Mouse (Mus musculus): ENCODE data around the gene Mapt.
"Not testable (repeated sequence)": the region's sequence is repeated elsewhere in the genome, so short reads cannot be mapped to it uniquely, and the experiment has no call there.

Mapt gene

DNA sequence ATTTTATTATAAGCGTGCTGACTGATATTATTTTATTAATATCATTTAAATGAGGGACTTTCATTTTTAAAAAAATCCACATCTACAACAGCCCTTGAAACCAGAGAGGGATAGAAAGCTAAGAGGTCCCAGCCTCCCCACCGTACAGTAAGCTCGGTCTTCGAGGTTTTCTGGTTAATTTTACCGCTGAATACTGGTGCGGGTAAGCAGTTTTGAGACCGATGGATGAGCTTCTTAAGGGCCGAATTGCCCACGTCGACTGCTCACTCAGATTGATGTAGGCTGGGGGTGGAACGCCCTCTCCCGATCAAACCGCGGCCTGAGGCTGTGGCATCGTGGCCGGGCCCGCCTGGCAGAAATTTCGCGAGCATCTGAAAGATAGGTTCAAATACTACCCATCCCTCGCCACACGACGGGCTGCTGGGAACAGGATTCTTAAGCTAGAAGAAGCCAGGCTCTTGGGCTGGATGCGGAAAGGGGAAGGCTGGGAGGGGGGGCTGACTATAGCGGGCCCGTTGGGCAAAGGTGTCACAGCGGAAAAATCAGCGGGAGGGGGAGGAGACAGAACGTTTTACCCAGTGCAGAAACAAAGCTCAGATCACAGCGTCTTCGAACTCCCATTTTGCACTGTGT is 2.5 kb downstream of the Mapt start:
- DNase-seq: no peak

DNA sequence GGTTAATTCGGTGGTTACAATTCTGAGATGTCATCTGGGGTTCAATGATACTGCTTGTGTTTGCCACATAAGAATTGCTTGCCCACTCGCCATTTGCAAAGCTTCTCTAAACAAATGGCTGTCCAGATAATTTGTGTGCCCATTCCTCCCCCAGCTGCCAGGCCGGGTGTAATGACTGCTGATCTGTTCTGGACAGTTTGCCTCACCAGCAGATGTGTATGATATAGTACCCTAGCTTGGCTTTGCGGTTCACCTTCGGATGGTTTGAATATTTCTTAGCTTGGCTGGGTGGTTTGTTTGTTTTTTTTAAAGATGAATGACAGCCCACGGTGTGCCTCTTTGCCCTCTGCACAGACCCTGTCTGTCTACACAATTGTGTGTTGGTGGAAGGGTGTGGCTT is 3.5 kb downstream of the Mapt start:
- no peak for DNase-seq

DNA sequence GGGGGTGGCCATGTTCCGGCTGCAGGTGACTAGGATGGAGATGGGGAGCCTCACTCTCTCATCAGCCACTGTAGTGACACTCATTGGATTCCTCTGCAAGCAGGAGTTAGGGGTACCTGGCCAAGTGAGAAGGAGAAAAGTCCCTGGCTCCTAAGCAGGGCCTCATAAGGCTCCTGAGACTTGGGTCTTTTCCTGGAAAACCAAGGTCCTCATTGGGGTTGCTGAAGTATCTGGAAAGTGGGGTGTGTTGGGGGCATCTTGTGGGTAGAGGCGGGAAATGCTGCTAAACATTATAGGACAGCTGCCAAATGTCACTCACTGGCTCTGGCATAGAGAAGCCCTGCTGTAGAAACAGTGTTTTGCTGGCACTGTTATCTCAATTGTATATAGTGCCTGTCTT is 4.7 kb downstream of the Mapt start:
- DNase-seq: no peak

DNA sequence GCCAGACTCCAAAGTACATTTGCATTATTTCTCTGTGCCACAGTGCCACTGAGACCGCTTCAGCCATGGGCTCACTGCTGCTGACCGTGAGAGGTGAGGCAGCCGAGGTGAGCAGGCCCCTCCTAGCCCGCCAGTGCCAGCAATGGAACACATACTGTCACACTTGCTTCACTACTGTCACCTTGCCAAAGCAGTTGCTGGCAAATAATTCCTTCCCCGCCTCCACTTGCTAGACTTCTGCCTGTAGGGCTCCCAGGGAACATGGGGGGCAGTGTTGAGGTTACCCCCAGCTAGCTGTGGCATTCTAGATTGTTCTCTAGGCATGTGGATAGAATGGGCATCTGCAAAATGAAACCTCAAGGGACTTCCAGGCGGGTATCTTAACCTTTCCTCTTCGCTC is 6.0 kb downstream of the Mapt start:
- peak; percentile 87 for DNase-seq

DNA sequence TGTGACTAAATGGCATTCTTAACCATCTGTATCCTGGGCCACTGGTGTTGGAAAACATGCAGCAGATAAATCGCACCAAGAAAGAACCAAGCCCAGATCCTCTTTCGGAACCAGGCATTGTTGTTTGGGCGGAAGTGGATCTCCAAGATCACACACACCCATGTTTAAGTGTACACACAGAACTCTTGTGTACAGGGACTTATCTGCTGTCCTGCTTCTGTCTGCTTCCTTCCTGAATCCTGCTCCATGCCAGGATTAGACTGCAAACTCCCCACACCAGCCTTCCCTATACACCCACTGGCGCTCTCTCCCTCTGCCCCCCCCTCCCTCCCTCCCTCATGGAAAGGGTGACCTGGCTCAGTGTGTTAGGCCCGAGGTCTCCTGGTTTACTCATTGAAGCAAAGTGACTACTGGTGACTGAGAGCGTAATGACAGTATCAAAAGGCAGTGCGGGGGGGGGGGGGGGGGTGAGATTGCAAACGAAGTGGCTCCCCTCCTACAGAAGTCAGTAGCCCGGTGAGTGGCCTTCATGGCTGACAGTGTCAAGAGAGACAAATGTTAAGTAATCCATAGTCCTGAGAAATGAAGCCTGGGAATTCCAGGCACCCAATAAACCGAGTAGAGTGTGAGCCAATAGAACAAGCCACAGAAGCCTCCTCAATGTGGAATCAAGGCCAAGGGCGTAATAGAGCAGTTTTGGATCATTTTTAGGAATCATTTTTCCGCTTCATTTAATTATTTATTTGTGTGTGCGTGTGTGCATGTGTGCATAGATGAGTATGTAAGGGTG is 7.0 kb downstream of the Mapt start:
- no peak for DNase-seq

DNA sequence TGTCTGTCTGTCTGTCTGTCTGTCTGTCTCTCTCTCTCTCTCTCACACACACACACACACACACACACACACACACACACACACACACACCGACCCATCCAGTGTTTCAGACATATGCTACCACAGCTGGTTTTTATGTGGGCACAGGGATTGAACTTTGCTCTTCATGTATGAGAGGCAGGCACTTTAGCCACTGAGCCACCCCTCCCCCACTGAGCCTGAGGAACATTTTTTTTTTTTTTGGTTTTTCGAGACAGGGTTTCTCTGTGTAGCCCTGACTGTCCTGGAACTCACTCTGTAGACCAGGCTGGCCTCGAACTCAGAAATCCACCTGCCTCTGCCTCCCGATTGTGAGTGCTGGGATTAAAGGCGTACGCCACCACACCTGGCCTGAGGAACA is 14.3 kb downstream of the Mapt start:
- DNase-seq: not testable (repeated sequence)

DNA sequence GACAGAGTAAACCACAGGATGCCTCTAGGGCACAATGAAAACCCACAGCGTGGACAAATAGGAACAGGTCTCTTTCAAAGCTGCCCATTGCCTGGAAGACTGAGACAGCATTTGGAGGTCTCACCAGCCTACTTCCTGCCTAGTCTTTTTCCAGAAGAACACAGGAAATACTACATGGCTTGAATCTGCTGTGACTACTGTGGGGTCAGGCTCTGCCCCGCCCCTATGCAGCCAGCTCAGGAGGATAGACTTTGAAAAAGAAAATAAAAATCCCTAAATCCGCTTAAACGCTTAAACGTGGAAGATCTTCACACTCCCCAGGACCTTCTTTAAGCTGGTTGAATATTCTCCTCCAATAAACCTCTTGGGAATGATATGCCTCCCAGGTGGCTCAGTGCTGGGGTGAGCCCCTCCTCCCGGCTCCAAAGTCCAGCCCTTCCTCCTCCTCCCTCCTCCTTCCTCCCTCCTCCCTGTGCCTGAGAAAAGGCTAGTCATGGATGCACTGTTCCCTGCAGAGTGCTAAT is 15.0 kb downstream of the Mapt start:
- DNase-seq: peak; percentile 91

DNA sequence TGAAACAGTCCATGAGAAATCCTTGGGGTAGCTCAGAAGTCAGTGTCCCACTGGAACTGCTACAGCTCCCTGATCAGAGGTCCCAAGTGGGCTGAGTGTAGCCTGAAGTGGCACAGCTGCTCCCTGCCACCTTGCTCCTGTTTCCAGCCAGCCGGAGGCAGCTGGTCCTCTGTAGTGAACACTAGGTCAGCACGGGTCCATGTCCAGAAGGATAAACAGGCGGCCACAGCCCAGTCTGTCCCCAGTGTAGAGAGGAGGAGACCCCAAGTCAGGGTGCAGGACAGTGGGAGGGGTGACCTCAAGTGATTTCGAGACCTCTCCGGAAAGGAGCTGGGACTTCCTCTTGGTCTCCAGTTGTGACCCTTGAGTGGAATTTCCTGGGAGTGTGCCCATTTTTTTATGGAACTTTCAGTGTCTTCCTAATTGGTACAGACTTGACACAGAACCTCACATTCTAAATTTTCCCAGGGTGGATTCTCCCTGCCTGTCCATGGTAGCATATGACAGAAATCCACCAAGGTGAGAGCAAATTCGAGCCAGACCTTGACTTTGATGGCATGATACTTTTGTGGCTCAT is 16.0 kb downstream of the Mapt start:
- DNase-seq: peak; percentile 80

DNA sequence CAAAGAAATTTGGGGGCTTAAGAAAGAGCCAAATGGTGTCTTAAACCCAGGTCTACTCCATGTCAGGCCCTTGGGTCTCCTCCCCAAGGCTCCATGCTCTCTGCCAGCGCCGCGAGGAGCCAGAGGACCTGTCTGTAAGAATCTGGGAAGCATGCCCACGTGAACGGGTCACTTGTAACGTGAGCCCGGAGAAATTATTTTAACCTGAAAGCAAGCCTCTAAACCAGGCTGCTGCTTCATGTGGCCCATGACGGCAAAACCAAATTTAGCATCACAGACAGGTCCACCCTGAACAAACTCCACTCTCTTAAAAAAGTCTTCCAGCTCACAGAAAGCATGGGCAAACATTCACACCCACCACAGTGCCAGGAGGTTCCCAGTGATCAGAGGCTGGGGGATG is 18.2 kb downstream of the Mapt start:
- peak; percentile 58 for DNase-seq

DNA sequence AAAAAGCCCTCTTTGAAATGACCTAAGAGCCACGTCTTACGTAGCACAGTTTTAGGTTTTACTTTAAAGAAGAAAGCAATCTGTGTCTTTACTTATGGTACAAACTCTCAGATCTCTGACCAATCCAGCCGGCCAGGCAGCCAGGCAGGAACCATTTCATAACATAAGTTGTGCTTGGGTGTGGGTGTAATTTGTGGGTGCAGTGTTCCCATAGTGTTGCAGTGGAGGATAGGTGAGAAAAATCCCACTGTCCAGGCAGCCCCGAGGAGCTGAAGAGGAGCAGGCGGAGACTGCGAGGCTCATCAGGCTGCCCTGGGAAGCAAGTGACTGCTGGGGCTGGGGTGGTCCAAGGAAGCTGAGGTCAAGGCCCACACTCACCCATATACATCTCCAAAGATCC is 19.9 kb downstream of the Mapt start:
- DNase-seq: no peak

DNA sequence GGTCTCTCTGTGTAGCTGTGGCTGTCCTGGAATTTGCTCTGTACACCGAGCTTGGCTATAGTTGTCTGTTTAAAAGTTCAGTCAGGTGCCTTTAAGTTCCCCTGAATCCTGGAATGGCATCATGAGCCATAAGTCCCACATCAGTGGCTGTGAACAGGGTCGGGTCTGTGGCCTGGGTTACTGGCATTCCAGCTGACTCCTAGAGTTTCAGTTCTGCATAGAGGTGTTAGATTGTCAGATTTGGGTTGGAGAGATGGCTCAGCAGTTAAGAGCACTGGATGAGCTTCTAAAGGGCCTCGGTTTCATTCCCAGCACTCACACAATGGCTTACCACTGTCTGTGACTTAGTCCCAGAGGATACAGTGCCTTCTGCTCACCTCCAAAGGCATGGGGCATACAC is 20.9 kb downstream of the Mapt start:
- no peak for DNase-seq

DNA sequence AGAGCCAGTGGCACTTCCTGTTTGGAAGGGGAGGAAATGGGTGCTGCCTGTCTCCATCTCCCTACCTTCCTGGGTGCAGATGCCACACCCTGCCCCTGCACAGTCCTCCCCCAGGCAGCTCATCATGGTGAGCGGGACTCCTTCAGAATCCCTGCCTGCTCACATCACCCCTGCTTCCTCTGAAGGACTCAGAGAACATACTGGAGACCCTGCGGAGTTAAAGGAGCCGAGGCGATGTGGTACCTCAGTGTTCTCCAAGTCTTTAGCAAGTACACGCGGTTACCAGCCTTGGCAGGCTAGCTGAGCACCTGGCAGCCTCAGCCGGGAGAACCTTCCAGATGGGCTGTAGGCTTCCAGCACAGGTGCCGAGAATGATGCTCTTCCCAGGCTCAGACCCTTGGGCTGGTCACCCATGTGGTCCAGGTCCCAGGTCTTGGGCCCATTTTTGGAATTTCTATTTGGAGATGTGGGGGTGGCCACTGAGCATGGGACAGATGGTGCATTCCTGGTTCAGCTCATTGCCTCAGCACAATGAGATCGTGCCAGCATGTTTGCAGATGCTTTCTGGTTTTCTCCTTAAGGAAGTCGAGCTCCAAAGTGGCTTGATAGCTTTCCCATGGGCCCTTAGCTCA is 23.3 kb downstream of the Mapt start:
- DNase-seq: no peak

DNA sequence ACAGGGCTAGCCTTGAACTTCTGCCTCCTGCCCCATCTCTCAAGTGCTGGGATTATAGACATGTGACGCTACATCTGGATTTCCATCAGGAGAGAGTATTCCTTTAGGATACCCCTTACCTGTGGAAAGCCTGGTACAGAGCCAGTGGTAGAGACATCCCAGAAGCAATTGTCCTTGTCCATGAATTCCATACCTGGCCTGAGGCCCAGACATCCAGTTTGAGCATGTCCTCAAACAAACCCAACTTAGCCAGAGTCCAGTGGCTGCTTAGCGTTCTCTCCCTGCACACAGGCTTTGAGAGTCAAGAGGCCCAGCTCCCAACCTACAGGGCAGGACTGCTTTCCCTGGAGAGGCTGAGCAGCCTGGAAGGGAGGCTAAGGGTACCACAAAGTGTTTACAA is 25.0 kb downstream of the Mapt start:
- DNase-seq: peak; percentile 63

DNA sequence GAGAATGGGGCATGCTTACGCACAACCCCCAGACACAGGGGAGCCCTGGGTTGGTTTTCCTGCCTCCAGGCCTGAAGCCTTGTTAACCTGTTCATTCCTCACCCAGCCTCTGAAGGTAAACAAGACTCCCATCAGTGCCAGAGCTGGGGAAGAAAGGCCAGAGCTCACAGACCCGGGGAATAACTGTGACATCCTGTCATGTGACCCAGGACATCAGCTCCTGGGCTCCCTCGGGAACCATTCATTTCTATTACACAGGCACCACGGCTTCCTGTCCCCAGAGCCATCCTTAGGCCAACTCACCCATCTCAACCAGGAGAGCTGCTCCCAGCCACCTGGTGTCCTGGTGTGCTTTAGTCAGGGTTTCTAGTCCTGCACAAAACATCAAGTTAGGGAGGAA is 27.8 kb downstream of the Mapt start:
- peak; percentile 60 for DNase-seq

DNA sequence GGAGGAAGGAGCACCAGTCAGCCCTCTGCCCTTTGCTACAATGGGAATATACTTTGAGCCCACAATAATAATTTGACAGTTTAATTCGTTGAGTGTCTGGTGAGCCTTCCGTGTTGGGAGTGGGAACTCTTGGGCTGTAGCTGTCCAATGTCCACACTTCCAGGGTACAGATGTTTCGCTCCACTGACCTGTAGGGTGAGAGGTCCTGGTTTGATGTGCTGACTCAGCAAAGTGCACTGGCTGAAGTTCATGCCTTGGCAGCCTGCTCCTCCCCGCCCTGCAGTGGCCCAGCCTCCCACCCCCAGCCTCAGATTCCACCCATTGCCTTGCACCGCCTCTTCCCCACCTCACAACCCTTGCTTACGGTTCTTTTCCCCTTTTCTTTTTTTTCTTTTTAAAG is 33.5 kb downstream of the Mapt start:
- DNase-seq: peak; percentile 94

DNA sequence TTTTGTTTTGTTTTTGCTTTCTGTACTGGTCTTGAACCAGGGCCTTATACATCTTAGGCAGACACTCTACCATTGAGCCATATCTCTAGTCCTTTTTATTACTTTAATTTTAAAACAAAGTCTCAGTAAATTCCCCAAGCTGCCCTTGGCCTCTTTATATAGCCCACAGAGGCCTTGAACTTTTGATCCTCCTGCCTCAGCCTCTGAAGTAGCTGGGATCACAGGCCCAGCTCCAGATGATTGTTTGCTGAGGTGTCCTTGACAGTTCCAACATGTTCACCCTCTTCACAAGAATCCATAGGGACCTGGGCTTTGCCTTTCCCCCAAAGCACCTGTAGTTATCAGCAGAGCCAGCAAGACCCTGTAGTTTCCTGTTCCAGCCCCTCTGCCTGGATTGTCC is 34.5 kb downstream of the Mapt start:
- DNase-seq: no peak

DNA sequence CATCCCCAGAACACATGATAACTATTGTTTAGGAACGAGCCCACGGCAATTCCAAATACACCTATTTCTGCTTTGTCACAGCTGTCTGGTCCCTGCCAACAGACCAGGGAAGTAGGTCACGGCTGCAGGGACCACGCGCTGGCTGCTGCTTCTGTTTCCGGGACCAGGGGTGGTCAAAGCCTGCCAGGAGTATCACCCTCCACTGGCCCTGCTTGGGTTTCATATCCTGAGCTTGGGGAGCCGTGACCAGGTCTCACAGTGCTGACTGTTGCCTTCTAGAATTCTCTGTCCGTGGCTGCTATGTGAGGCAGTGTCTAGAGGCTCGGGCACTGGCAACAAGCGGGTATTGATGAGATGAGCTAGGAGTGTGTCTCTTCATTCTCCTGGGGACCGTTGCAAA is 36.2 kb downstream of the Mapt start:
- DNase-seq: peak; percentile 73

DNA sequence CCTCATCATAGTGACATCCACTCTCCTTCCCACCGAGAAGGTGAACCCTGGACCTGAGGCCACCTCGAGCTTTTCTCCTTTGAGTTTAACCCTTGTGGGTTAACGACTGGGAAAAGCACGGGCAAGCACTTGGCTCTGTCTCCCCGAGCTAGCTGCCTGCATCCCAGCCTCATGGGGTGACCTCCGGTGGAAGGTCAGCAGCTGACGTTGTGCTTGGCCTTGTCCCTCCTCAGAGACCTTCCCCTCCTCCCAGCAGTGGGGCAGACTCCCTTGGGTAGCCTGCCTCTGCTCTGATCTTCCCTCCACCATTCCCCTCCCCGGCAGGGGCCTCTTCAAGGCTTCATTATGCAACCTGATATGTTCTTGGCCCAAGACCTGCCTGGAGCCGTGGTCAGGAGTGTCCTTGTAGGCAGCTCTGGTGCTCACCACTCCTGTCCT is 38.2 kb downstream of the Mapt start:
- DNase-seq: peak; percentile 96

DNA sequence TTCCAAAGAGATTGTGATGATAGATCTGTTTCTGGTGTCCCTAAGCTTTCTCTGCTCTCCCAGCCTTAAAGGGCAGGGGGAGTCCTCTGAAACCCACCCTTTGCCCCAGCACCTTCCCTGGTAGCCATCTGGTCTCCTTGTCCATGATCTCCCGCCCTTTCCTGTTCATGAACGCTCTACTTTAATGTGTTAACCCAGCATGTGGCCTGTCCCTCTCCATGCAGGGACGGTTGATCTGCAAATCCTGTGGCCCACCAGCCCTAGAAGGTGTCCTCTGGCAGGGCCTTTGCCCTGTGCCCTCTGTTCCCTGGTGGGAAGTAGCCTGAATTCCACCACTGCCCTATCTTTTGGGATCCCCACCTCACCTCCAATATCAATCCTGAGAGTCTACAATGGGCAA is 39.3 kb downstream of the Mapt start:
- no peak for DNase-seq

DNA sequence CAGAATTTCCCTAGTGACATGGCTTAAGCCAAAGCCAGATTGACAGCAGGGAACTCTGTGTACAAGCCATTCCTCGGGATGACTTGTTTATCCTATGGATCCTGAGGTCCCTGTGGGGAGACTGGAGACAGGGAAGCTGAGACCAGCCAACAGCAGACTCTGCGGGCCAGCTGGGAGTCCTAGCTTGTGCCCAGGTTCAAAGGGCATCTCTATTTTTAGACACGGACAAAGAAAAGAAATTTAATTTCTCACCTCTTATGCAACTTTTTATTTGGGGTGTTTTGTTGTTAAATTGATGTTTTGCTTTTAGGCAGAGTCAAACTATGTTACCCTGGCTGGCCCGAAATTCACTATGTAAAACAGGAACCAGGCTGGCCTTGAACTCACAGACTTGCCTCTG is 39.7 kb downstream of the Mapt start:
- peak; percentile 58 for DNase-seq

DNA sequence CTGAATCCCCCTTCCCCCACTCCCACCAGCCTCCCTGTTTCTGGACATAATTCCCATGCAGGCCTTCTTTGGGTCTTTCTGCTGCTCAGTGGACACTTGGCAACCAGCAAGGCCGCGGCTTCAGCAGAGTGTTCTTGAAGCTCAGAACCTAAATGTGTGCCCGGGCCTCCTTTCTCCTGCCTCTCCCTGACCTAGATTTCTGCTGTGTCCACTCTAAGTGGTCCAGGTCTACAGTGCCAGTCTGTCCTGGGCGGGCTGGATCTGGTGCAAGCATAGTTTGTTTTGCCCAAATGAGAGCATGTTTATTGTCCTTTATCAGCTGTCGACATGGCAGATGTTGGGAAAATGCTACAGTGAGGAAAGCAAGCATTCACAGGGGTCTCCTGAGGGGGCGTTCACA is 40.7 kb downstream of the Mapt start:
- no peak for DNase-seq

DNA sequence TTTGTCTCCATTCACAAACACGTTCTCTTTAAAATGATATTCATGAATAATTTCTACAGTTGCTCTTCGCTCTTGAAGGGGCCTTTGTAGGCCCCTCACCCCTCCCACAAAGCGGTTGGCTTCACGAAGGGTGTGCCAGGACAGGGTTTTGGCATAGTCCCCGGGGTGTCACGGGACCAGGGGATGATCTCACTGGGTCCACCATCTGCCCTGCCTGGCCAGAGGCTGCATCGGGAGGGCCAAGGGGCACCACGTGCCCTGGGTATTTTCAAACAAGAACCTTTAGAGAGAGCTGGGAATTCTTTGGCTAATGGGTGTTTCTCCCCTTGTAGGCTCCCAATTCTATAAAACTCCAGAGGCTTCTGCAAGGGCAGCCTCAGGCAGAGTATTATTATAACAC is 41.2 kb downstream of the Mapt start:
- peak; percentile 96 for DNase-seq

DNA sequence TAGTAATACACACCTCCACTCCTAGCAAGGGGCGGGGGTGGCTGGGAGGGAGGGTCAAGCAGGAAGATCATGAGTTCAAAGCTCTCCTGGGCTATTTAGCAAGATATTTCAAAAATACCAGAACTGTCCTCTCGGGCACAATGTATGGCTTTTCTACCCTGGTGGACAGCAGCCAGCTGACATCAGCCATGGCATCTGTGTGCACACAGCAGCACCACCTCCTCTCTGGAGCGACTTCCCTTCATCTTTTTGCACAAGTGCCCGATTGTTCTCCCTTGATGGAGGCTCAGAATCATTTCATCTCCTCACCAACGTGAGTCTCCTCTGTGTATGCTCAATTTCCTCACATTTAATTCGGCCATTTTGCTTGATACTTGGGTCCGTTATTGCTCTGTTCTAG is 44.6 kb downstream of the Mapt start:
- no peak for DNase-seq

DNA sequence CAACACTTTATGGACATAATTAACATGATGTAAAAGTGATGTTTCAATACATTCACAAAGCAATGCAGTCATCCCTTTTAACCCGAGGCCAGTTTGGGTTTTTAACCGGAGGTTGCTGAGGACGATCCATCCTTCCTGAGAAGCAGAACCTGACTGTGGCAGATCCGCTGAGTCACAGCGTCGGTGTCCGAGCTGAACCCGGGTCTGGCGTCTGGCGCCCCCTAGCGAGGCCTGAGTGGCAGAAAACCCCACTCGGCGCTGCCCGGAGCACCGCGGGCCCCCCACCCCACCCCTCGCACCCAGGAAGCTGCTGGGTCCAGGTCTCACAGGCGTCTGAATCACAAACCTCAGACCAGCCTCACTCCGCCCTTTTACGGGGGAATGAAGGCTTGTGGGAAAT is 47.0 kb downstream of the Mapt start:
- DNase-seq: peak; percentile 75

All from kidney, adult 9 months (tissue).